Mouse (Mus musculus) midbrain, embryonic 15.5 days (tissue): ENCODE measurements around the gene Akap12. TPM values are rescaled to one million over a fixed set of nuclear protein-coding genes. Genes with fewer than 3 reads are reported as not detected.
A peak's percentile ranks its signal among the peaks of the same experiment; 100 is the strongest.

Experiments used
- ATAC-seq: fragments of 200-750 bp; cut with Nextera tagmentation; replicated peaks from 2 replicates; pipeline ENCODE4 v1.8.0; 2017; ENCODE audit warnings: moderate TSS enrichment
- H3K27ac ChIP-seq: fragments of 300-500 bp; sonication (generic); 2 replicates; pipeline ENCODE4 v1.5.1; 2015; ENCODE audit warnings: mild to moderate bottlenecking, inconsistent platforms
- H3K27me3 ChIP-seq: fragments of 300-500 bp; sonication (generic); replicated peaks from 2 replicates; pipeline ENCODE4 v1.6.1; 2015; ENCODE audit warnings: inconsistent platforms
- H3K36me3 ChIP-seq: fragments of 300-500 bp; sonication (generic); replicated peaks from 2 replicates; pipeline ENCODE4 v1.6.1; 2015; ENCODE audit warnings: inconsistent platforms
- H3K4me1 ChIP-seq: fragments of 300-500 bp; sonication (generic); 2 replicates; pipeline ENCODE4 v1.6.1; 2015; ENCODE audit warnings: inconsistent platforms
- H3K4me2 ChIP-seq: fragments of 300-500 bp; sonication (generic); 2 replicates; pipeline ENCODE4 v1.6.1; 2015; ENCODE audit warnings: inconsistent platforms, mild to moderate bottlenecking, moderate library complexity
- H3K4me3 ChIP-seq: fragments of 300-500 bp; sonication (generic); 2 replicates; pipeline ENCODE4 v1.5.1; 2015; ENCODE audit warnings: mild to moderate bottlenecking, inconsistent platforms
- H3K9ac ChIP-seq: fragments of 300-500 bp; sonication (generic); 2 replicates; pipeline ENCODE4 v1.6.1; 2015; ENCODE audit warnings: mild to moderate bottlenecking, inconsistent platforms
- H3K9me3 ChIP-seq: fragments of 300-500 bp; sonication (generic); 2 replicates; pipeline ENCODE4 v1.6.1; 2016; ENCODE audit warnings: inconsistent platforms
- WGBS: fragments of 180-500 bp; shearing (Covaris S2); methylation state at CpG from one replicate; pipeline ENCODE4 v1.1.7; 2015; ENCODE audit warnings: mixed read lengths; 5-methylcytosine and 5-hydroxymethylcytosine counted together
- polyA plus RNA-seq: library from polyadenylated mRNA; unstranded; fragments of >200 nt; fragmentation: Nextera tagmentation; extraction: Ambion mirVana; gene quantifications from 2 replicates; pipeline ENCODE4 v1.2.1, GENCODE M21; 2015

The Akap12 gene
- polyA plus RNA-seq, 1 experiment from 2014 or later, result 40.8 TPM

DNA sequence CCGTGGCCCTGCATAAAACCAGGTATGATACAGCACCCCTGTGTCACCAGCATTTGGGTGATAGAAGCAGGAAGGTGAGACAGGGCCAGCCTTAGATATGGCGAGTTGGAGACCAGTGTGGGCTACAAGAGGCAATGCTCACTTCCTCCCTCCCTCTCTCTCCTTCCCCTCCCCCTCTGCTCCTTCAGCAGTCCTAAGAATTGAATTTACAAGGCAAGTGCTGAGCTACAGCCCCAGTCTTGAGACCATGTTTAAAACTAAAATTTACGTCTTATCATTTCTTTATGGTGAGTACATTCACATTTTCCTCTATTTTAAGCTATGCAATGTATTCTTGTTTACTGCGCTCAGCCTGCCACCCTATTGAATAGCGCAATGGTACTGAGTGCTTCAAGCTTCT, 5.3 kb upstream of the Akap12 start:
- Histone ChIP-seq H3K4me2 (no peak overlapping the region), H3K27ac (no peak overlapping the region), H3K9me3 (no peaks in the 10 kb centered on the region), H3K27me3 (no peaks in the 10 kb centered on the region), H3K9ac (no peak overlapping the region), H3K36me3 (no peaks in the 10 kb centered on the region), H3K4me1 (peaks cover 7% of the 10 kb centered on the region), H3K4me3 (no peak overlapping the region)
- 78% methylated on average over 5 of the region's 5 CpGs for WGBS
- ATAC-seq, result no peak

DNA sequence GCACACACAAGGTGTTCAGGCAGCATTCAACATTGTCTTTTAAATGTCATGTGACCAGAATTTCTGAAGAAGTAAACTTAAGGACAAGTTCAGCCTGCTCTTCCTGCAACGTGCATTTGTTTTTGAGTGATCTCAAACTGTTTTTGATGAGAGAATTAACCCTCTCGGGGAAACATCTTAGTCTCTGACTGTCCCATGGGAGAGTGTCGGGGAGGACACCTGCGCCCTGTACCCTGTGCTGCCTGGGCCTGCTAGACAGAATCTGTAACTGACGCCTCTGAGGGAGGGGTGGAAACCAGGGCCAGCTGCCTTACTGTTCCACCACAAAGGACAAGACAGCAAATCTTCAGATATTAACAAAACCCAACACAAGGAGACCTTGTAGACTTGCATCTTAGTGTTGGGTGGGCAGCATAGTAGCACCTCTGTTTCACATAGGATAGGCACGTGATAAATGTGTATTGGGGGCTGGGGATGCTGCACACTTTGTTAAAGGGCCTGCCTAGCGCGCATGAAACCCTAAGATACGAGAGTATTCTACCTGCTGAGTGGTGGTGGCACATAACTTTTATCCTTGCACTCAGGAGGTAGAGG, 4.7 kb upstream of the Akap12 start:
- 69% methylated on average over 9 of the region's 9 CpGs for WGBS
- H3K4me3 ChIP-seq, result no peak overlapping the region

DNA sequence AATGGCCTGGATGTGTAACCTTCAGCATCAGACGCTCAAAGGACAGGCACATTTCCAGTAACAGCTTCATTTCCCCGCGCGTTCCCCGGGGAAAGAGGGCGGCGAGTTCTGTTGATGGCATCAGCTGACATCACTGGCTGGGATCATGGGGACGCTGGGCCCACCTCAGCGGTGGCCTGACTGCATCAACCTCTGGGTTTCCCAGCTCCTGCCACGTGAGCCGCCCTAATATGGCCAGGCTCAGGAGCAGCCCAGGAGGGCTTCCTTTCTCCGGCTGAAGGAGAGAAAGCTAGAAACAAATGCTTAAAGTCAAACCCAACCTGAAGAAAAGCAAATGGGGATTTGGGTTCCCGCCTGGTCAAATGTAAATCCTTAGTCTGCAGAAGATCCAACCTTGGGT, 539 bp upstream of the Akap12 start:
- peak overlapping the region; percentile 74; the same call in 1 of the 2 replicates for H3K9ac ChIP-seq
- peaks cover 10% of the 10 kb centered on the region for H3K4me1 ChIP-seq
- peak; percentile 88 for ATAC-seq
- H3K9me3 ChIP-seq, result no peaks in the 10 kb centered on the region
- no peaks in the 10 kb centered on the region for H3K36me3 ChIP-seq
- 2% methylated on average over 13 of the region's 13 CpGs for WGBS
- H3K4me2 ChIP-seq, result peak overlapping the region; percentile 86
- peak overlapping the region; percentile 78 for H3K27ac ChIP-seq
- no peaks in the 10 kb centered on the region for H3K27me3 ChIP-seq
- peak overlapping the region; percentile 80 for H3K4me3 ChIP-seq

More for the DNA sequence above, 4.7 kb upstream of the Akap12 start:
- no peak for ATAC-seq
- no peaks in the 10 kb centered on the region for H3K9me3 ChIP-seq
- peaks cover 7% of the 10 kb centered on the region for H3K4me1 ChIP-seq
- no peaks in the 10 kb centered on the region for H3K27me3 ChIP-seq
- no peak overlapping the region for H3K27ac ChIP-seq
- H3K4me2 ChIP-seq, result no peak overlapping the region
- no peaks in the 10 kb centered on the region for H3K36me3 ChIP-seq
- no peak overlapping the region for H3K9ac ChIP-seq

DNA sequence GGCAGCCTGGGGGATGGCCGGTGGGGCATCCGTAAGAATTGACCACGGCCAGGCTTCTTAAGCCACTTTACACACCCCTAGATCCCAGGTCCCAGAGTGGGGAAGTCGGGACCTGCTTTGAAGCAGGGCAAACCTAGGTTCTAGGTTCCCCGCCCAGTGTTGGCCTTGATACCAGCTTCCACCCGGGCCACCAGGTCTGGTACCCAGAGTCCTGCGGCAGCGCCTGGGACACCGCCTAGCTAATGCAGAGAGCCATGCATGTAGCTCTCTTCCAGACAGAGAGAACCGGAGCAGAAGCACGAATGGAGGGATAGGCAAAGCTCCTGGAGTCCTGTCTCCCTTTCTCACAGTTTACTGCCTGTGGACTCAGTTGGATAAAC, 741 bp downstream of the Akap12 start:
- Histone ChIP-seq H3K36me3 (no peaks in the 10 kb centered on the region), H3K4me1 (peaks cover 10% of the 10 kb centered on the region), H3K4me2 (peak overlapping the region; percentile 86), H3K9me3 (no peaks in the 10 kb centered on the region), H3K9ac (peak overlapping the region; percentile 74), H3K27me3 (no peaks in the 10 kb centered on the region), H3K4me3 (peak overlapping the region; percentile 80), H3K27ac (peak overlapping the region; percentile 78)
- 1% methylated on average over 11 of the region's 11 CpGs for WGBS
- ATAC-seq, result peak; percentile 70

DNA sequence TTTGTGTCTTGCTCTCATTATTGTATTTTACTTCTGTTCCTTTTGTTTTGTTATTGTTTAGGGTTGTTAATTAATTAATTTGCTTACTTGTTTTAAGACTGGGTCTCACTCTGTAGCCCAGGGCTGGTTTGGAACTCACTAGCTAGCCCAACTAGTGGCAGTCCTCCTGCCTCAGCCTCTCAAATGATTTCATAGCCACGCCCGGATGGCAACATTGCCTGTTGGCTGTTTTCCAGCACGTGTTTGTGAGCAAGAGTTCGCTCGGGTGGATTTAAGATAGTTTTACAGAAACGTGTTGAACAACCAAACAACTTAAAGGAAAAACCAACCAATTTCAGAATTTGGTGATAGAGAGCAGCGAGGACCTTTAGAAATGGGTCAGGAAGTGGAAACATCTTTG, 1.3 kb downstream of the Akap12 start:
- Histone ChIP-seq H3K4me1 (peaks cover 10% of the 10 kb centered on the region), H3K27ac (no peak overlapping the region), H3K27me3 (no peaks in the 10 kb centered on the region), H3K9me3 (no peaks in the 10 kb centered on the region), H3K9ac (no peak overlapping the region), H3K36me3 (no peaks in the 10 kb centered on the region), H3K4me3 (peak overlapping the region; percentile 80), H3K4me2 (peak overlapping the region; percentile 86)
- no peak for ATAC-seq
- WGBS, result 77% methylated on average over 7 of the region's 7 CpGs

DNA sequence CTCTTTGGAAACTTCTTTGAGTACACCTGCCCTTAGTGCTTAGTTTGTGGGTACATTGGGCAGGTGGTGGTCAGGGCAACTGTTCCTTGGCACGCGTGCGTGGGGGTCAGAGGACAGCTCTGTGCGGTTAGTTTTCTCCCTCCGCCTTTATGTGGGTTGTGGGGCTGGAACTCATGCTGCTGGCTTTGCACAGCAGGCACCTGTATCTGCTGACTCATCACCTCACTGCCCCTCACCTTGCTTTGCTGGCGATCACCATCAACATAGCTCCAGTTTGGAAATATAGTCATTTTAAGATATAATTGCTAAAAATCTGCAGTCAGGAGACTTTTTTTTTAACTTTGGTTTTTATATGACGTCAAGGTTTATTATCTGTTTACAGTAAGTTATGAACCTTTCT, 2.0 kb downstream of the Akap12 start:
- ATAC-seq, result no peak
- 92% methylated on average over 7 of the region's 7 CpGs for WGBS
- Histone ChIP-seq H3K9ac (no peak overlapping the region), H3K27ac (no peak overlapping the region), H3K27me3 (no peaks in the 10 kb centered on the region), H3K4me1 (peaks cover 10% of the 10 kb centered on the region), H3K4me2 (peak overlapping the region; percentile 86), H3K9me3 (no peaks in the 10 kb centered on the region), H3K36me3 (no peaks in the 10 kb centered on the region), H3K4me3 (no peak overlapping the region; the same call in 1 of the 2 replicates)

DNA sequence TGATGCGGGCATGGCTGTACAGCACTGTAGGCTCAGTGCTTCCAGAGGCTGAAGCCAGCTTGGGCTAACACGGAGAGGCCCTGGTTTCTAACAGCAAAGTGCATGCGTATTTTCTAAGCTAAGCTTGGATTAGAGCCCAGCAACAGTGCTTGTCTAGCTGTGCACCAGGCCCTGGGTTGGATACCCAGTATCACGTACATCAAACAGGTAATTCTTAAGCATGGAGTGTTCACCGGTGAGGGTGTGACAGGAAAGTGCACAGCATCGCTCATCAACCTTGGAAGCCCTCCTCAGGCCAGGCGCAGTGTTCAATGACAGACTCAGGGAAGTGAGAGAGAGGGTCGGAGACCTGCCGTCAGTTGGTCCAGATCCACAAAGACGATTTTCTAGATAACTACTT, 9.4 kb downstream of the Akap12 start:
- no peaks in the 10 kb centered on the region for H3K4me1 ChIP-seq
- no peak overlapping the region for H3K9ac ChIP-seq
- H3K27ac ChIP-seq, result no peak overlapping the region
- no peaks in the 10 kb centered on the region for H3K36me3 ChIP-seq
- ATAC-seq, result no peak
- H3K4me2 ChIP-seq, result no peak overlapping the region
- H3K4me3 ChIP-seq, result no peak overlapping the region
- H3K27me3 ChIP-seq, result no peaks in the 10 kb centered on the region
- H3K9me3 ChIP-seq, result no peaks in the 10 kb centered on the region
- 93% methylated on average over 10 of the region's 10 CpGs for WGBS

DNA sequence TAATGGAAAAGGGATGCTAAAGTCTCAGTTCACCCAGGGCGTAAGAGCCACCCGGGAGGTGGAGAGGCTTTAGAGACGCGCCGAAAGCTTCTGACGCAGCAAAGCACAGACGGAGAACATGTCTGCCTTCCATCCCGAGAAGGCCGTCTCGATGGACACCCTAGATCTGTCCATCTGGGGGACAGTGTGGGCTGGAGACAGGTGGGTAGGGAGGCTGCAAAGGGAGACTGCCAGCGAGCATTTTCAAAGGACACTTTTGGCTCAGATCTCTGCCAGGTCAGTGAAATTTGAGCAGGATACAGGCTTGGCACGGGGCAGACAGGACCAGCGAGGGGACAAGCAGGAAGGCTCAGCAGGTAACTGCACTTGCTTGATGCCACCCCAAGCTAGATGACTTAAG, 9.9 kb downstream of the Akap12 start:
- Histone ChIP-seq H3K27ac (no peak overlapping the region), H3K9me3 (no peaks in the 10 kb centered on the region), H3K4me3 (no peak overlapping the region), H3K36me3 (no peaks in the 10 kb centered on the region), H3K27me3 (no peaks in the 10 kb centered on the region), H3K4me2 (no peak overlapping the region), H3K4me1 (no peaks in the 10 kb centered on the region), H3K9ac (no peak overlapping the region)
- WGBS, result 91% methylated on average over 13 of the region's 13 CpGs
- ATAC-seq, result no peak

DNA sequence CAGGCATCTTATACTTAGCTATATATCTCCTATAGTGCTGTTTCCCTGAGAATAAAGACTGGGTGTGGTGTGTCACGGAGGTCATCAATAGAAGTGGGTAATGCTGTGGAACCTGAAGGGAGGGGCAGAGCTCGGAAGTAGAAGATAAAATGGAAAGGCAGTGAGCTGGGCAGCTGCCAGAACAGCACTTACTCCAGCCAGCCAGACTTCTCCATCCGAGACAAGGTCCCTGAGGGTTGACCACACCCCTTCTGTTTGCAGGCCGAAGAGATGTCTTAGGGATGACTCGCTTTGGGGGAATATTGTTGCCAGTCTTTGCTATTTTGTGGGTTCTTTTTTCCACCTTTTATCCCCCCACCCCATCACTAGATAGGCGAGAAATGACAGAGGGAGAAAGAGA, 11.9 kb downstream of the Akap12 start:
- Histone ChIP-seq H3K9me3 (no peaks in the 10 kb centered on the region), H3K27ac (no peak overlapping the region), H3K4me2 (no peak overlapping the region), H3K36me3 (no peaks in the 10 kb centered on the region), H3K27me3 (no peaks in the 10 kb centered on the region), H3K9ac (no peak overlapping the region), H3K4me1 (no peaks in the 10 kb centered on the region), H3K4me3 (no peak overlapping the region)
- WGBS, result 65% methylated on average over 6 of the region's 6 CpGs
- no peak for ATAC-seq

DNA sequence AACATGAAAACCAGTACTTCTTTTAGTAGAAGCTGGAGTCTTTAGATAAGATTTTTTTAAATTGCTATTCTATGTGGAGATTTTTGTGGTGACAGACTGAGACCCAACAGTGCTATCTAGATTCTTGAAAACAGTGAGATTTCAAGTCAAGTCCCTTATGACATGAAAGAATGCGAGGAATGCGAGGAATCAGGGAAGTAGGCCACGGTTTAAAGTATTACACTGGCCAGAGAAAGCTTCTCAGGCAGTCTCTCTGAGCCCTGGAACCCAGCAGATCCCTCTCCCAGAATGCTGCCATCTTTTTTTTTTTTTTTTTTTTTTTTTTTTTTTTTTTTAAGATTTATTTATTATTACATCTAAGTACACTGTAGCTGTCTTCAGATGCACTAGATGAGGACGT, 16.2 kb downstream of the Akap12 start:
- Histone ChIP-seq H3K9ac (no peak overlapping the region), H3K36me3 (no peaks in the 10 kb centered on the region), H3K9me3 (no peaks in the 10 kb centered on the region), H3K4me1 (no peaks in the 10 kb centered on the region), H3K27ac (no peak overlapping the region), H3K27me3 (no peaks in the 10 kb centered on the region), H3K4me3 (no peak overlapping the region), H3K4me2 (no peak overlapping the region)
- 64% methylated on average over 4 of the region's 4 CpGs for WGBS
- no peak for ATAC-seq

DNA sequence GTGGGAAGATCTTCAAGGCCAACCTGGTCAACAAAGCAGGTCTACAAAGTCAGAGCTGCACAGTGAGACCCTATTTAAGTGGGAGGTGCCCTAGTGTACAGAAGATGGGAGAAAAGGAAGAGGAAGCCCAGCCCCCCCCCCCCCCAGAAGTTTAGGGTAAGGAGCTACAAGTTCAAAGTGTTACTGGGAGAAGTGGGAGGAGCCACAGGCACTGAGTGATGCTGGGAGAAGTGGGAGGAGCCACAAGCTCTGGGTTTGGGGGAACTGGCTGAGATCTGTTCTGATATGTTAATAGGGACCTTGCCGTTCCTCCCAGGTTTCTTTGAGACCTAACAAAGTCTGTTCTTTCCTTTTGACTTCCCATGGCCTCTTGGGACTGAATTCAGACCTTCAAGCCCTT, 18.6 kb downstream of the Akap12 start:
- no peaks in the 10 kb centered on the region for H3K4me1 ChIP-seq
- H3K4me3 ChIP-seq, result no peak overlapping the region
- H3K4me2 ChIP-seq, result no peak overlapping the region
- no peaks in the 10 kb centered on the region for H3K36me3 ChIP-seq
- H3K27me3 ChIP-seq, result no peaks in the 10 kb centered on the region
- no peak overlapping the region for H3K9ac ChIP-seq
- ATAC-seq, result no peak
- no peaks in the 10 kb centered on the region for H3K9me3 ChIP-seq
- H3K27ac ChIP-seq, result no peak overlapping the region
- 80% methylated on average over 1 of the region's 1 CpGs for WGBS

DNA sequence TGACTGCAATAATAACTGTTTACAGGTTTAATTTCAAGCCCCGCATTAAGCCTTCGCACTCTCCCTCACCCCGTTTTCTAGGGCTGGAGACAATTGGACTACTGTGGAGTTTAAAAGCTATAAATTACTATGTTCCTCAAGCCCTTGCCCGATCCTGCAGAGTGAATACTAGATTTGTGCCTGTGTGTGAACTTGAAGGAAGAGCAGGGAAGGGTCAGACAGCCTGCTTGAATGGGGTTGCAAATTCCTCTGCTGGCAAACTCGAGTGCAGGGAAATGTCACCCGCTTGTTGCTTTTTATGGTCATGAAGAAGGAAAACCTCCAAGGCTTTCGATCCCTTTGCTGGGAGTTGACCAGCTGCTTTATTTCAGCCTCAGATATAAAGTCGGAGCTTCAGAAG, 19.6 kb downstream of the Akap12 start:
- Histone ChIP-seq H3K4me1 (no peaks in the 10 kb centered on the region), H3K4me3 (no peak overlapping the region), H3K27me3 (no peaks in the 10 kb centered on the region), H3K4me2 (no peak overlapping the region), H3K36me3 (no peaks in the 10 kb centered on the region), H3K9me3 (no peaks in the 10 kb centered on the region), H3K9ac (no peak overlapping the region), H3K27ac (no peak overlapping the region)
- no peak for ATAC-seq
- 83% methylated on average over 8 of the region's 8 CpGs for WGBS

DNA sequence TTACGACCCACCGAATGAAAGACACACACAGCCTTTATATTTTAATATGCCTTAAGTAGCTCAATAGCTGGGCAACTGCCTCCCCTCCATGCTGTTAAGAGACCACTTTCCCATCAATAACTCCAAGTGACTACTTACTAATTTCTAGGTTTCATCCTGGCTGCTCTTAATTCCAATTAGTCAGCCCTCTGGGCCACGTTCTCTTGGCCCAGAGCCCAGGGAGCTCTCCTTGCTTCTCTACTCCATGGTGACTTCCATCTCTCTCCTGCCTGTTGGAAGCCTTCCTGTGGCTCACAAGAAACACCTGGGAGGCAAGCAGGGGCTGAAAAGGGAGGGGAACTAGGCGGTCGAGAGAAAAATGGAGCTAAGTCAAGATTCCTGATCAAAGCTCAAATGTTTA, 23.0 kb downstream of the Akap12 start:
- WGBS, result 63% methylated on average over 5 of the region's 5 CpGs
- no peaks in the 10 kb centered on the region for H3K4me1 ChIP-seq
- no peak for ATAC-seq
- H3K4me3 ChIP-seq, result no peak overlapping the region
- no peak overlapping the region for H3K4me2 ChIP-seq
- H3K27ac ChIP-seq, result no peak overlapping the region
- H3K9me3 ChIP-seq, result no peaks in the 10 kb centered on the region
- H3K36me3 ChIP-seq, result no peaks in the 10 kb centered on the region
- H3K9ac ChIP-seq, result no peak overlapping the region
- H3K27me3 ChIP-seq, result no peaks in the 10 kb centered on the region
